Mouse (Mus musculus): Measurements from ENCODE around the gene Adra1b. TPM values are rescaled to one million over a fixed set of nuclear protein-coding genes. Genes with fewer than 3 reads are reported as not detected.

Gene Adra1b
- polyA plus RNA-seq, 1 experiment from 2014 or later, result 1.5 TPM

- no peaks in the 10 kb centered on the region for H3K36me3 ChIP-seq
- no peak overlapping the region for H3K27ac ChIP-seq
- peaks cover 6% of the 10 kb centered on the region; the same call in 1 of the 2 replicates for H3K27me3 ChIP-seq
- ATAC-seq (ENCODE audit: low FRiP score, low read depth), result no peak
- no peak overlapping the region for H3K9ac ChIP-seq
- 76% methylated on average over 2 of the region's 2 CpGs for WGBS
- peaks cover 8% of the 10 kb centered on the region for H3K4me1 ChIP-seq
- no peaks in the 10 kb centered on the region for H3K9me3 ChIP-seq
- no peak overlapping the region for H3K4me3 ChIP-seq
- H3K4me2 ChIP-seq (replicated peaks), result no peak overlapping the region
These were observed 149.5 kb downstream of the Adra1b start for GRCm38 (mm10) chr11:43751542-43751941.

GRCm38 (mm10) chr11:43747233-43748226 lies 153.5 kb downstream of the Adra1b start, which contains the start of gene Ttc1:
Ttc1 (minus strand) TSS chr11:43748008.
- no peaks in the 10 kb centered on the region for H3K9me3 ChIP-seq
- 4% methylated on average over 47 of the region's 47 CpGs for WGBS
- H3K27ac ChIP-seq, result peak within 1 kb of the TSS; percentile 10; the same call in 1 of the 2 replicates
- peaks cover 9% of the 10 kb centered on the region for H3K4me1 ChIP-seq
- H3K4me3 ChIP-seq, result peak within 1 kb of the TSS; percentile 80
- peak within 1 kb of the TSS; percentile 79 for H3K9ac ChIP-seq
- H3K27me3 ChIP-seq, result no peaks in the 10 kb centered on the region
- H3K36me3 ChIP-seq, result peaks cover 25% of the 10 kb centered on the region
- peak within 1 kb of the TSS; percentile 92 for H3K4me2 ChIP-seq (replicated peaks)
- ATAC-seq (ENCODE audit: low FRiP score, low read depth), result peak; percentile 97

- no peak overlapping the region for H3K4me2 ChIP-seq (replicated peaks)
- no peak overlapping the region for H3K27ac ChIP-seq
- H3K27me3 ChIP-seq, result no peaks in the 10 kb centered on the region
- H3K36me3 ChIP-seq, result peaks cover 48% of the 10 kb centered on the region
- 75% methylated on average over 7 of the region's 7 CpGs for WGBS
- ATAC-seq (ENCODE audit: low FRiP score, low read depth), result no peak
- H3K4me1 ChIP-seq, result no peaks in the 10 kb centered on the region
- H3K9ac ChIP-seq, result no peak overlapping the region
- H3K9me3 ChIP-seq, result no peaks in the 10 kb centered on the region
- H3K4me3 ChIP-seq, result no peak overlapping the region
These were observed 172.2 kb downstream of the Adra1b start for GRCm38 (mm10) chr11:43728737-43729301.

GRCm38 (mm10) chr11:43727796-43728195 lies 173.2 kb downstream of the Adra1b start:
- H3K27me3 ChIP-seq, result no peaks in the 10 kb centered on the region
- ATAC-seq (ENCODE audit: low FRiP score, low read depth), result no peak
- no peak overlapping the region for H3K9ac ChIP-seq
- H3K27ac ChIP-seq, result no peak overlapping the region
- no peak overlapping the region for H3K4me2 ChIP-seq (replicated peaks)
- peaks cover 44% of the 10 kb centered on the region for H3K36me3 ChIP-seq
- no peaks in the 10 kb centered on the region for H3K9me3 ChIP-seq
- no peaks in the 10 kb centered on the region for H3K4me1 ChIP-seq
- H3K4me3 ChIP-seq, result no peak overlapping the region
- 80% methylated on average over 7 of the region's 7 CpGs for WGBS

Other genes with a start within 250 kb of the Adra1b start
- gene Pwwp2a, start 219.2 kb downstream of the Adra1b start, polyA plus RNA-seq (2015; fragmentation: Nextera tagmentation; extraction: Ambion mirVana), result 27.7 and 28.8 TPM in 2 replicates
- 77.2 and 80.4 TPM in 2 replicates for gene Ttc1, start 153.2 kb downstream of the Adra1b start, polyA plus RNA-seq (2015; fragmentation: Nextera tagmentation; extraction: Ambion mirVana)